Mouse (Mus musculus): Measurements from ENCODE around the gene Stap2.

- TF ChIP-seq CTCF (IDR thresholded peaks at IDR 0.05; ENCODE audit: control insufficient read depth, insufficient read depth, insufficient replicate concordance, low read depth, low read length) (no peak), POLR2A (IDR thresholded peaks at IDR 0.05; ENCODE audit: control insufficient read depth, low read depth, low read length) (no peak)
Measured at GRCm38 (mm10) chr17:55954229-55954628, 51.2 kb downstream of the Stap2 start.

Measured in testis, adult 2 months (tissue).